Mouse (Mus musculus): Measurements from ENCODE around the gene Ascc2. TPM values are rescaled to one million over a fixed set of nuclear protein-coding genes. Genes with fewer than 3 reads are reported as not detected.

The Ascc2 gene
- total RNA-seq, 1 experiment from 2014 or later: 22.0 TPM

DNA sequence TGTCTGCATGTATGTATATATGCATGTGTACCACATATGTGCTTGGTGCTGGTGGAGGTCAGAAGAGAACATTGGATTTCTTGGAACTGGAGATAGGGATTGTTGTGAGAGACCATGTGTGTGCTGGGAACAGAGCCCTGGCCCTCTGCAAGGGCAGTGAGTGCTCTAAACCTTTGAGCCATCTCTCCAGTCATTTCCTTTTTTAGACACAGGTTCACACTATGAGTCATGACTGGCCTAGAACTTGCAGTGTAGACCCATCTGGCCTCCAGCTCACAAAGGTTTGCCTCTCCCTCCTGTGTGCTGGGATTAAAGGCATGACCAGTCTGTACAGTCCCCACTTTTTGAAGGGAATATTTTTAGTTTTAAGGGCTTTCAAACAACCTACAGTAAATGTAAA, 75.3 kb downstream of the Ascc2 start:
- no peak for ATAC-seq (replicated peaks; ENCODE audit: low read depth, poor library complexity, severe bottlenecking)

DNA sequence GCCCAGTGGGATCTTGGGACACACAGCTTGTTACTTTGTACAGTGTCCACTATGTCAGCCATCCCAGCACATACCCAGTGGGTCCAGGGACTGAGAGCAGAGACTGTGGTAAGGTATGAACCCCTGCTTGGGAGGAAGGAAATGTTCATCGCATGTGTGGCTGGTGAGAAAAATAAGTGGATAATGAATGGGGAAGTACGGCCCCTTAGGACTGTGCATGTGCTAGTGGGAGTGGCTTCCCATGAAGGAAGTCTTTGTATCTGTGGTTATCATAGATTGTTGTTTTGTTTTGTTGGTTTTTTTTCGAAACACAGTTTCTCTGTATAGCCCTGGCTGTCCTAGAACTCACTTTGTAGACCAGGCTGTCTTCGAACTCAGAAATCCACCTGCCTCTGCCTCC, 77.2 kb downstream of the Ascc2 start:
- peak; percentile 83 for ATAC-seq (replicated peaks; ENCODE audit: low read depth, poor library complexity, severe bottlenecking)

DNA sequence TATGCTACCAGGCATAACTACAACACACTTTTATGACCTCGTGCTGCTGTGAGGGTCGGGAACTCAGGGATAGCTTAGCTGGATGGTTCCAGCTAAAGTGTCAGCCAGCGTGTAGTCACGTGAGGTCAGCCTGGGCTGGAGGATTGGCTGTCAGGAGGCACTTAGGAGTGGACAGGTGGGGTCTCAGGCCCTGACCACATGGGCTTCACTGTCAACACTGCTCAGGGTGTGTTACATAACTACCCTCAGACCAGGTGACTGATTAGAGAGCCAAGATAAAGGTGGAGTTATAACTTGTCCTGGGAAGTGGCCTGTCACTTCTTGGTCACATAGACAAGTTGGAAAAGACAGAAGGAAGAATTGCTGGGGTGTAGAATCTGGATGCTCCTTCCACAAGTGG, 78.0 kb downstream of the Ascc2 start:
- ATAC-seq (replicated peaks; ENCODE audit: low read depth, poor library complexity, severe bottlenecking): no peak

DNA sequence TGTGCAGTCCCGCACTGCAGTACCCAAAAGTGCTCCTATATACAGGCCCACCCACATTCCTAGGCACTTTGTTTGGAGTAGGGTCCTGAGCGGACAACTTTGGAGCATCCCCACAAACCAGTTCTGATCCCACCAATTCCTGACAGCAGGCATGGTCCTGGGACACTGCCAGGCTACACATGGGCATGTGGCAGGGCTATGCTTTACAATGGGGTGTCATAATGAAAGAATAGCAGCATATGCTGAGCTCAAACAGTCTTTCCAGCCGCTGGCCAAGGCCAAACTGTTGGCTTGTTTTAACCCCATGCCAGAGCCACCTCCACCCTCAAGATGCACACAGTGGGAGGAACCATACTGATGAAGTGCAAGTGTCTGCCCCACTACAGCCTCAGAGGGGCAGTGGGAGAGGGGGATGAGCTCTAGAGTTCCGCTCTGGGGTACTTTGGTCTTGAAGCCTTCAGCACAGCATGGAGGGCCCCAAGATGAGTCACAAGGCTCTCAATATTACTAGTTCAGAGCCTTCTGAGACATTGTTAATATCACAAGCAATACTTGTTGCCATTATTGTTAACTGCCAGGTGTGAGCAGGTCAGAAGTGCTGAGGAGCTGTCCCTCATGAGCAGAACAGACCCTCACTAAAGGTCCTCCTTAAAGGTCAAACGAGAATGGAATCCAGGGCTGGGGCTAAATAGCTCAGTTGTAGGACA, 79.1 kb downstream of the Ascc2 start:
- ATAC-seq (replicated peaks; ENCODE audit: low read depth, poor library complexity, severe bottlenecking): no peak

DNA sequence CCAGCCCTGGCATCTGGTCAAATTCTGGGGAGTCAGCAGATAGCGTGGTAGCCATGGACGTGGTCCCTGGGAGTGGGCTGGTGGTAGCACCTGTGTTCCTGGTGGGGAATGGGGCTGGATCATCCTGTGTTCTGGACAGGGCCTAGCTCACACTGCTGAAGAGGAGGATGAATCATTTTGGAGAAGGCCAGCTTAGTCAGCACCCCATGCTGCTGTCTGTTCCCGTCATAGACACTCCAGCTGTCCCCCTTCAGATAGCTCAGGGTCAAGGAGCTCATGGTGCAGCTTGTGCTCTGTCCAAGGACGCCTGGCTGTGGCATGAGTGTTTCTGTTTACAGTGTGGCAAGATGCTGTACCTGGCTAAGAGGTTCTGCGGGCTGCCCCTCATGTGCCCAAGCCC, 81.0 kb downstream of the Ascc2 start:
- no peak for ATAC-seq (replicated peaks; ENCODE audit: low read depth, poor library complexity, severe bottlenecking)

DNA sequence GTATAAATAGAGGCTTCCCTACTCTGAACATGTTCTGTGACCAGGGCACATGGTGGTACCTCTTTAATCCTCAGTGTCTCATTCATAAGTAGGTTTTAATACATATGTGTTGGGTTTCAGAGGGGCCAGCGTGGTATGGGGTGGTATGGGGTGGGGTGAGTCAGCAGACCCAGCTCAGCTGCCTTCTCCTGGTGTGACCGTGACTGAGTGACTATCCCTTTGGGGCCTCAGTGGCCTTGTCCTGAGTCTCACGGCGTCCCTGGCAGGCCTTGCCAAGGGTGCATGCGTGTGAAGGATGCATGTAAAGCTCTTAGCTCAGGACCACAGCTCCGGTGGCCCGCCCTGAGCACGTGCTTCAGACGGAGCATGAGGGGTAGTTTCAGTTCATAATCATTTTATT, 82.4 kb downstream of the Ascc2 start:
- ATAC-seq (replicated peaks; ENCODE audit: low read depth, poor library complexity, severe bottlenecking): no peak

DNA sequence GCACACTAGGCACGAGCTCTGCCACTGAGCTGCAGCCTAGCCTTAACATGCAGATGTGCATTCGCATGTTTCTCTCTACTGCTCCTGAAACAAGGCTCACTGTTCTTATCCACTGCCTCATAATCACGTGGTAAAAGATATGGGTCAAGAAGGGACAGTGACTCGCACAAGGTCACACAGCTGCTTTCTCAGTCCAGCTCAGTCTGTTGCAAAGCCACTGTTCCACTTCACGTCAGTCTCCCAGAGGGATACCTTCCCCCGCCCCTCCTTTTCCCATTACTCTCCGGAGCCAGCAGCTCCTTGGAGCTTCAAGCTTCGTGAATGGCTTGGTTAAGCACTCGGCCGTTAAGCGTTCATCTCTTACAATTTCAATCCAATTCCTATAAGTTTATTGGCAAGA, 82.8 kb downstream of the Ascc2 start:
- no peak for ATAC-seq (replicated peaks; ENCODE audit: low read depth, poor library complexity, severe bottlenecking)

DNA sequence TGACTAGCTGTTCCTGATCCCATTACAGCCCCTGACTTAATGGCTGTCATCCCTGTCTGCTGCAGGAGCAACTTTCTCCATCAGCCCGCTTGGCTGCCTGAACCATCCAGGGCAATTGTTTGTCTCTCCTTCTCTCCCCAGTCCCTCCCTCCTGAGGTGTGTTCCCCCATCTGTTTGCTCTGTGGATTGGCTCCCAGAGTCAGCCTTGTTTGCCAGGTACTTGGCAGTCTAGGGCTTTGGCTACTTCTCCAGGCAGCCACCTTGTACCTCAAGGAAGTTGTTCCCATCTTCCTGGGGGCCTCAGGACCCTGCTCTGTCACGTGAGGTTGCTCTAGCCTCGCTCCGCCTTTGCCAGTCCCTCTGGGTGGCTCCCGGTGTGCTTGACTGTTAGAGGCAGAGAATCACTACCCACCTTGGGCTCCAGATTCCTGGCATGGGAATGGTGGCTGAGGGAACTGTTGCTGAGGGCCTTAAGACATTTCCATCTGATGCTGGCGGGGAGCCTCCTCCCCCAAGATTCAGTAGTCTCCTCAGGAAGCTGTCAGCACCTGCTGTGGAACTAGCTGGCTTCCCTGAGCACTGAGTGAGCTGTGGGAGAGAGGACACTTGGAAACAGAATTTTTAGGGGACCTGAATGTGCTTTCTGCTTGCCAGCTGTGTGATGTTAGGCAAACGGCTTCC, 83.5 kb downstream of the Ascc2 start:
- ATAC-seq (replicated peaks; ENCODE audit: low read depth, poor library complexity, severe bottlenecking): no peak

DNA sequence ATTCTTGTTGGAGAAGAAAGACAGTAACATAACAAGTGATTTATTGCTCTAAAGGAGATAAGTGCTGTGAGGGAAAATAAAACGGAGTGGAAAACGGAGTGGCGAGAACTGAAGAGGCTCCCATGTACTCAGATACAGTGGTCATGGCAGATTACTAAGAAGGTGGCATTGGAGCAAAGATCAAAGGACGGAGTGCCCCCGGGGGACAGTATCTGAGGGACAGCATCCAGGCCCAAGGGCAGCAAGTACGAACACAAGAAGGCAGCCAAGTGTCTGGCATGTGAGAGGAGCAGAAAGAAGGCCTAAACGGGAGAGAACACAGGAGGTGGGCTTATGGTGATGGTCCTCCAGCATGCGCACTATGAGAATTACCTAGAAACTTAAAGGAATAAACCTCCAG, 84.2 kb downstream of the Ascc2 start:
- no peak for ATAC-seq (replicated peaks; ENCODE audit: low read depth, poor library complexity, severe bottlenecking)

DNA sequence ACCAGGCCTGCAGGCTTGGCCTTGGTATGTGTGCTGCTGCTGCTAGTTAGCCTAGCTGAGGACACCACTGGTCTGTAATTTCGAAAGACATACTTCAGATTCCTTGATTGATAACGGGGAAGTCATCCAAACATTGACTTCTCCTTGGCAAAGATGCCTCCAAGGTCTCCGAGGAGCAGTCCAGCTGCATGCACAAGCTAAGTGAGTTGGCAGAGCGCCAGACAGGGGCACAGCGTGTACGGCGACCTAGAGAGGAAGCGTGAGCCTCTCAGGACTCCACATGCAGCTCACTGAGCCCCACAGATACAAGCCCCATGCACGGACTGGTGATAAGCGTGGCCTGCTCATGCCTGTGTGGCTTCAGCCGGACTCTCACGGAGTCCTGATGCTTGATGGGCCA, 92.1 kb downstream of the Ascc2 start:
- ATAC-seq (replicated peaks; ENCODE audit: low read depth, poor library complexity, severe bottlenecking): peak; percentile 87

DNA sequence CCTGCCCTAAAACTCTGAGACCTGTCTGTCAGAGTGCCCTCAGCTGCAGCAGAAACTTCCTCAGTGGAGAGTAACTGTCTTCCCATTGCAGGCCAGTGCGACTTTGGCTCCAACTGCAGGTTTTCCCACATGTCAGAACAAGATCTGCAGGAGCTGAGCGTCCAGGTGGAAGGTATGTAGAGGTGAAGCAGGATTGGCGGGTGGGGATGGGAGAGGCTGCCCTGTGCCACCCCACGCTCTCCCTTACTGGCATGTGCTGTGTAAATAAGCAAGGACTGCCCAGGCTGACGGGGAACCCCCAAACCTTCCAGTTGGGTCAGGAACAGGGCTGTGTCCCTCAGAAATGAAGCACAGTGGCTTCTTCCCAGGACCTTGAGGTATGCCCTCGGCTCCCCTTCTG, 92.5 kb downstream of the Ascc2 start:
- ATAC-seq (replicated peaks; ENCODE audit: low read depth, poor library complexity, severe bottlenecking): peak; percentile 1; the same call in 1 of the 2 replicates

DNA sequence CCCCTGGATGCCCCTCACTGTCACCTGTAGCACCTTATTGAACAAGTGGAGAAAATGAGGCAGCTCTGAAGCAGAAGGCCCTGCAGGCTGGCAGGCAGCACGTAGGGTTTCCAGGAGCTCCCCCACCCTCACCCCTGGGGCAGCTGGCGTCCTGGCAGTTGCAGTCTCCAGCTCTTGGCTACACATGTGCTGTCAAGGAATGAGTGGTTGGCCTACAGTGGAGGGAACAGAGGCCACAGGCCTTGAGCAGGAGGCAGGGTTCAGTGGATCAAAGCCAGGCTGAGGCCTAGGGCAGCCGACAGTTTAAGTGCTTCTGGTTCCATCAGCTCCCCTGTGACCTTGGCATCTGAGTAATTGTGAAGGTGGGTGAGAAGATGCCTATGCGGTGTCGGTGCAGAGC, 93.4 kb downstream of the Ascc2 start:
- ATAC-seq (replicated peaks; ENCODE audit: low read depth, poor library complexity, severe bottlenecking): no peak

DNA sequence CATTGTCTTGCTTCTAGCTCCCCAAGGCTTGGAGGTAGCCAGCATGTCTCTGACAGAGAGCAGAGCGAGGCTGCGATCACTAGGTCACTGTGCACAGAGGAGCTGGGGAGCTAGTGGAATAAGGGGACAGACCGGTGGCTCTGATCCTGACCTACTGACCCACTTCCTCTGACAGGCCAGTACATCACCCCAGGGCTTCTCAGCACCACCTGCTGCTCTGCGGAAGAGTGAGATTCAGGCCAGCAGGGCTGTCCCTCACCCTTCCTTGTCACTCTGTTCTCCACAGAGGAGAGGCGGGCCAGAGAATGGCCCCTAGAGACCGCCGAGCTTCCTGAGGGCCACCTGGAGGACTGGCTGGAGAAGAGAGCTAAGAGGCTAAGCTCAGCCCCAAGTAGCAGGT, 94.2 kb downstream of the Ascc2 start:
- no peak for ATAC-seq (replicated peaks; ENCODE audit: low read depth, poor library complexity, severe bottlenecking)

DNA sequence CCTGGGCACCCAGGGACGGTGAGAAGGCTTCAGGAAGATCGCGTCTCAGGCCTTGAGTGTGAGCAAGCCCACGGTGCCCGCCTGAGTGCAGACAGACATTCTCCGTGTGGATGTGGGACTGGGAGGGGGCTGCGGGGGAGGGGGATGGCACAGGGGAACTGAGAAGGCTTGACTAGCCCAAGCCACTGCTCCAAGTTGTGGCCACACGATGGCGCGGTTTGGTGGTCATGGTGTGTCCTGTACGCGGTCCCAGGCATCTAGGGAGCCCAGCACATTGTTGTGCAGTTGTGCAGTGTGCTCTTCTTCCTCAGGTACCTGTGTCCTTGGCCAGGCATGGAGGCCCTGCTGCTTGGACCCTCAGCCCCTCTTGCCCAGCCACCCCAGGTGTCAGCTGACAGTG, 96.6 kb downstream of the Ascc2 start:
- ATAC-seq (replicated peaks; ENCODE audit: low read depth, poor library complexity, severe bottlenecking): no peak

Other genes with a start within 250 kb of the Ascc2 start
- 1.5 TPM in 1 of 2 replicates, not detected in the other for gene Hormad2, start 196.6 kb upstream of the Ascc2 start, total RNA-seq (2017)
- gene Mtmr3, start 42.9 kb upstream of the Ascc2 start, total RNA-seq (2017): 42.0 and 47.0 TPM in 2 replicates
- not detected in 2 replicates for gene Gm11032, start 17.7 kb upstream of the Ascc2 start, total RNA-seq (2017)
- 117 and 123 TPM in 2 replicates for gene Uqcr10, start 66.6 kb downstream of the Ascc2 start, total RNA-seq (2017)
- 6.0 and 11.5 TPM in 2 replicates for gene Zmat5, start 66.9 kb downstream of the Ascc2 start, total RNA-seq (2017)
- not detected in 2 replicates for gene Cabp7, start 109.0 kb downstream of the Ascc2 start, total RNA-seq (2017)
- 72.8 and 88.8 TPM in 2 replicates for gene Nf2, start 211.8 kb downstream of the Ascc2 start, total RNA-seq (2017)
- gene Nipsnap1, start 236.2 kb downstream of the Ascc2 start, total RNA-seq (2017): 18.0 and 18.3 TPM in 2 replicates